Mouse (Mus musculus): ENCODE measurements around the gene Pold4. TPM values are rescaled to one million over a fixed set of nuclear protein-coding genes. Genes with fewer than 3 reads are reported as not detected.
A peak's percentile ranks its signal among the peaks of the same experiment; 100 is the strongest.

Pold4 gene
- polyA plus RNA-seq, 1 experiment, result 117 TPM

GRCm38 (mm10) chr19:4203148-4203547 is 28.6 kb upstream of the Pold4 start:
- Histone ChIP-seq H3K4me3 (ENCODE audit: control insufficient read depth, insufficient read depth, low read length) (no peak overlapping the region), H3K36me3 (ENCODE audit: control insufficient read depth, insufficient read depth, low read length) (0 out of 2 replicates have a peak, but pooled peaks cover 3% of the 10 kb centered on the region), H3K4me1 (replicated peaks; ENCODE audit: control insufficient read depth, insufficient read depth, low read length) (peaks cover 40% of the 10 kb centered on the region), H3K27me3 (ENCODE audit: control insufficient read depth, insufficient read depth, low read length) (no peaks in the 10 kb centered on the region), H3K27ac (ENCODE audit: control insufficient read depth, insufficient read depth, low read length) (peak overlapping the region; percentile 94)
- WGBS, result 17% methylated on average over 3 of the region's 3 CpGs
- no peak for DNase-seq
- TF ChIP-seq CTCF (IDR thresholded peaks at IDR 0.05; ENCODE audit: borderline replicate concordance, control insufficient read depth, extremely low read depth, insufficient read depth, low read length, poor library complexity), result no peak
- no peak for TF ChIP-seq POLR2A (IDR thresholded peaks at IDR 0.05; ENCODE audit: control insufficient read depth, extremely low read depth, insufficient read depth, low read length, poor library complexity)

DNA sequence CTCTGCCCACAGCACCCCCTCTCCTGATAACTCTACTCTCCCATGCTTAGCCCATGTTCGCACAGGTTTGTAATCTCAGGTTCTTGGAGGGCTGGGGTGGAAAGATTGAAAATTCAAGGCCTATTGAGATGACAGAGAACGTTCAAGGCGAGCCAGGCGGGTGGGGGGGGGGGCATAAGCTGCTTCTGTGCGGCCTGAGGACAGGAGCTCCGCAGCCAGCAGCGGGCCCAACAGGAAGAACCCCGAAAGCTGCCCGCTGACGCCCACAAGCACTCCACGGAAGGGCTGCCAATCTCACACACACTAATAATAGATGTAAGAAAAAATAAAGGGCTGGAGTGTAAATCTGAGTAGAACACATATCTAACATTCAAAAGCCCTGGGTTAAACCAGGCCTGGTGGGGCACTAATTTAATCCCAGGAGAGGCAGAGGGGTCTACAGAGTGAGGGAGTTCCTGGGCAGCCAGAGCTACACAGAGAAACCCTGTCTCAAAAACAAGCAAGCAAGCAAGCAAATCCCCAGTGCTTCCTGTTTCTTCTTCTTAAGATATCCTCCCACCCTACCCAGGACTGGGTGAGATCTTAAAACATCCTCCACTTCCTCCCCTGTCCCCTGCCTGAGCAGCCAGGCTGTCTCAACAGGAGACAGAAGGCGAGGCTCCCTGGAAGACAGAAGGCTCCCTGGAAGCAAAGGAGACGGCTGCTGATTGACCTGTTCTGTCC is 27.9 kb upstream of the Pold4 start:
- no peaks in the 10 kb centered on the region for H3K27me3 ChIP-seq (ENCODE audit: control insufficient read depth, insufficient read depth, low read length)
- 0 out of 2 replicates have a peak, but pooled peaks cover 3% of the 10 kb centered on the region for H3K36me3 ChIP-seq (ENCODE audit: control insufficient read depth, insufficient read depth, low read length)
- H3K4me1 ChIP-seq (replicated peaks; ENCODE audit: control insufficient read depth, insufficient read depth, low read length), result peaks cover 40% of the 10 kb centered on the region
- peak overlapping the region; percentile 91 for H3K27ac ChIP-seq (ENCODE audit: control insufficient read depth, insufficient read depth, low read length)
- no peak for DNase-seq
- TF ChIP-seq POLR2A (IDR thresholded peaks at IDR 0.05; ENCODE audit: control insufficient read depth, extremely low read depth, insufficient read depth, low read length, poor library complexity), result no peak
- no peak for TF ChIP-seq CTCF (IDR thresholded peaks at IDR 0.05; ENCODE audit: borderline replicate concordance, control insufficient read depth, extremely low read depth, insufficient read depth, low read length, poor library complexity)
- 11% methylated on average over 13 of the region's 13 CpGs for WGBS
- no peak overlapping the region for H3K4me3 ChIP-seq (ENCODE audit: control insufficient read depth, insufficient read depth, low read length)

DNA sequence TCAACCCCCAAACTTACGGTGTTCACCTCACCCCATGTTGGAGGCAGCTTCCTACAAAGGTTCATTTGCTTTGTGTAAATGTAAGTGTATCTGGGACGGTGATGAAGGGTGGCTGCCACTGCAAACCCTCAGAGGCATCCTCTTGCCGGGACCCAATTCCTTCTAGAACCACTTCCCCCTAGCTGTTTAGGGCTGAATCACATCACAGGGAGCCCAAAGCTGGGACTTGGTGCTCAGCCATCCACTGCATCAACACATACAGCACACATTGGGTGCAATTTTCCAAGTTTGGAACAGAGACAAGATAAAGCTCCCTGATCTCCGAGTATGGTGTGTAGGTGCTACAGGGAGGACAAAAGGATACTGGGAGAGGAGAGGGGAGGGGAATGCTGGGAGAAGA is 26.8 kb upstream of the Pold4 start:
- 73% methylated on average over 4 of the region's 4 CpGs for WGBS
- Histone ChIP-seq H3K27ac (ENCODE audit: control insufficient read depth, insufficient read depth, low read length) (peak overlapping the region; percentile 91), H3K4me3 (ENCODE audit: control insufficient read depth, insufficient read depth, low read length) (no peak overlapping the region)

GRCm38 (mm10) chr19:4206971-4207370 is 24.7 kb upstream of the Pold4 start:
- no peaks in the 10 kb centered on the region for H3K27me3 ChIP-seq (ENCODE audit: control insufficient read depth, insufficient read depth, low read length)
- TF ChIP-seq CTCF (IDR thresholded peaks at IDR 0.05; ENCODE audit: borderline replicate concordance, control insufficient read depth, extremely low read depth, insufficient read depth, low read length, poor library complexity) (peak; percentile 95), POLR2A (IDR thresholded peaks at IDR 0.05; ENCODE audit: control insufficient read depth, extremely low read depth, insufficient read depth, low read length, poor library complexity) (no peak)
- 15% methylated on average over 2 of the region's 2 CpGs for WGBS

More for the DNA sequence above, 26.8 kb upstream of the Pold4 start:
- H3K27me3 ChIP-seq (ENCODE audit: control insufficient read depth, insufficient read depth, low read length), result no peaks in the 10 kb centered on the region
- DNase-seq, result no peak
- TF ChIP-seq CTCF (IDR thresholded peaks at IDR 0.05; ENCODE audit: borderline replicate concordance, control insufficient read depth, extremely low read depth, insufficient read depth, low read length, poor library complexity) (no peak), POLR2A (IDR thresholded peaks at IDR 0.05; ENCODE audit: control insufficient read depth, extremely low read depth, insufficient read depth, low read length, poor library complexity) (no peak)
- H3K36me3 ChIP-seq (ENCODE audit: control insufficient read depth, insufficient read depth, low read length), result 0 out of 2 replicates have a peak, but pooled peaks cover 2% of the 10 kb centered on the region
- peaks cover 43% of the 10 kb centered on the region for H3K4me1 ChIP-seq (replicated peaks; ENCODE audit: control insufficient read depth, insufficient read depth, low read length)

DNA sequence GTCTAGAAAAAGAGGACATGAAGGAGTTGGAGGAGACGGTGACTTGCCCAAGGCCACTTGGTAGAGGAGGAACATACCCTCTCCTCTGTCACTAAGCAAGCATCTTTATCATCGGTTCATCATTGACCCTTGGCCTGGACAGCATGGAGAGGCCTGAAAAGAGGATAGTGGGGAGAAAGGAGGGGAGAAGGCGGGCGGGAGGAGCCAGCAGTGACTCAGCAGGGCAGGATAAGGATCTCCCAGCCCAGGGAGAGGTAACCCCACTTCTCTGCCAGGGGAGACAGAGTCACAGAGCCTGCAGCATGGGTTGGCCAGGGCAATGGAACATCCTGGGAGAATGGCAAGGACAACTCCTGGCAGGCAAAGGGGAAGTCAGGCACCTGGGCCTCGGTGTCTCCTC is 23.1 kb upstream of the Pold4 start:
- Histone ChIP-seq H3K27me3 (ENCODE audit: control insufficient read depth, insufficient read depth, low read length) (peaks cover 5% of the 10 kb centered on the region), H3K4me3 (ENCODE audit: control insufficient read depth, insufficient read depth, low read length) (no peak overlapping the region), H3K36me3 (ENCODE audit: control insufficient read depth, insufficient read depth, low read length) (no peaks in the 10 kb centered on the region), H3K4me1 (replicated peaks; ENCODE audit: control insufficient read depth, insufficient read depth, low read length) (peaks cover 25% of the 10 kb centered on the region), H3K27ac (ENCODE audit: control insufficient read depth, insufficient read depth, low read length) (no peak overlapping the region)
- WGBS, result 79% methylated on average over 5 of the region's 5 CpGs
- no peak for TF ChIP-seq POLR2A (IDR thresholded peaks at IDR 0.05; ENCODE audit: control insufficient read depth, extremely low read depth, insufficient read depth, low read length, poor library complexity)
- DNase-seq, result no peak

More at GRCm38 (mm10) chr19:4206971-4207370, 24.7 kb upstream of the Pold4 start:
- peak; percentile 58 for DNase-seq
- Histone ChIP-seq H3K36me3 (ENCODE audit: control insufficient read depth, insufficient read depth, low read length) (no peaks in the 10 kb centered on the region), H3K4me3 (ENCODE audit: control insufficient read depth, insufficient read depth, low read length) (no peak overlapping the region), H3K27ac (ENCODE audit: control insufficient read depth, insufficient read depth, low read length) (no peak overlapping the region), H3K4me1 (replicated peaks; ENCODE audit: control insufficient read depth, insufficient read depth, low read length) (peaks cover 28% of the 10 kb centered on the region)

DNA sequence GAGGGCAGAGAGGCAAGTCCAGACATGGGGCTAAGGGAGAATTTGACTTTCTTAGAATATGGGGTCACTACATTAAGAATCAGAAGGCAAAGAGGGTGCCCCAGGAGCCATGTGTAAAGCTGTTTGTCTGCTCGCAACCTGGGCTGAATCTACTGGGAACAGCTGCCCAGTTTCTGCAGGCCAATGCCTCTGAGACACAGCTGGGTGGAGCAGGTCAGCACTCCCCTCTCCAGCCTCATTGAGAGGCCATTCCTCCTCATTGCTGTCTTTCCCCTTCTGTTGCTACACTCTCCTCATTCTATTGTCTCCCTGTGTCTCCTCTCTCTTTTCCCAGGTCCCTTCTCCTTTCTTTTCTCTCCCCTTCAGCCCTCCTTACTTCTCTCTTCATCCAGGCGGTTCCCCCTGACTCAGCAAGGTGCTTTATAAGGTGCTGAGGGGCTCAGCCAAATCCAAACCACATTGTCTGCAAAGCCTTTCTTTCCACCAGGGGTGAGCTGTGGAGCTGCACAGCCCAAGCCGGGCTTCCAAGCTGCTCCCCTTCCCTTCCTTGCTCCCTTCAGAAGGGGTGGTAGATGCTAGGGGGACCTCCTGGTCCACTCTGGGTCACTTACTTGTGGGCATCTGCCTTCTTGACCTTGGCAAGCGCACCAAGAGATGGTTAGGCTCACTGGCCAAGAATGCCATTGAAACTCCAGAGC is 19.7 kb upstream of the Pold4 start:
- peaks cover 27% of the 10 kb centered on the region for H3K27me3 ChIP-seq (ENCODE audit: control insufficient read depth, insufficient read depth, low read length)
- no peak for TF ChIP-seq POLR2A (IDR thresholded peaks at IDR 0.05; ENCODE audit: control insufficient read depth, extremely low read depth, insufficient read depth, low read length, poor library complexity)
- TF ChIP-seq CTCF (IDR thresholded peaks at IDR 0.05; ENCODE audit: borderline replicate concordance, control insufficient read depth, extremely low read depth, insufficient read depth, low read length, poor library complexity), result no peak
- WGBS, result 84% methylated on average over 4 of the region's 4 CpGs

More for the DNA sequence above, 19.7 kb upstream of the Pold4 start:
- H3K27ac ChIP-seq (ENCODE audit: control insufficient read depth, insufficient read depth, low read length), result no peak overlapping the region
- peaks cover 26% of the 10 kb centered on the region for H3K4me1 ChIP-seq (replicated peaks; ENCODE audit: control insufficient read depth, insufficient read depth, low read length)
- no peak for DNase-seq
- no peak overlapping the region for H3K4me3 ChIP-seq (ENCODE audit: control insufficient read depth, insufficient read depth, low read length)
- H3K36me3 ChIP-seq (ENCODE audit: control insufficient read depth, insufficient read depth, low read length), result no peaks in the 10 kb centered on the region

Measured in thymus, adult 2 months (tissue).